Mouse (Mus musculus) myocyte (in vitro differentiated cells): ENCODE measurements at regions not wholly inside any gene's neighbourhood (a gene's known extent, or its start where the extent isn't known, plus 50 kb on each side); places are given as distances from the start of the nearest gene placed in this dataset.

ENCODE experiments used
- CEBPB ChIP-seq: IDR thresholded peaks from 2 replicates; pipeline ENCODE4 v1.6.1; 2011; ENCODE audit warnings: mild to moderate bottlenecking, moderate library complexity; ENCODE audit not compliant: poor library complexity, insufficient read depth, severe bottlenecking
- E2F4 ChIP-seq: IDR thresholded peaks from one replicate; pipeline ENCODE4 v1.6.1; 2011; ENCODE audit warnings: mild to moderate bottlenecking, control low read depth, moderate library complexity; ENCODE audit not compliant: insufficient read depth
- MAX ChIP-seq: IDR thresholded peaks from one replicate; pipeline ENCODE4 v1.6.1; 2011; ENCODE audit warnings: low read depth, mild to moderate bottlenecking, control low read depth
- MYOD1 ChIP-seq, 3 experiments: IDR thresholded peaks; one replicate each; pipeline ENCODE4 v1.6.1; 2011; ENCODE audit warnings: control low read depth in 2 of 3, low read depth in 2 of 3, mild to moderate bottlenecking in 2 of 3, moderate library complexity in 1 of 3; ENCODE audit not compliant: insufficient read length in 2 of 3, control insufficient read depth in 1 of 3
- MYOG ChIP-seq, 3 experiments: IDR thresholded peaks; one replicate each; pipeline ENCODE4 v1.6.1; 2011; ENCODE audit warnings: control low read depth in 2 of 3, low read depth in 2 of 3, mild to moderate bottlenecking in 2 of 3; ENCODE audit not compliant: insufficient read length in 2 of 3, control insufficient read depth in 1 of 3, insufficient read depth in 1 of 3
- POLR2A ChIP-seq: IDR thresholded peaks from one replicate; pipeline ENCODE4 v1.6.1; 2011; ENCODE audit warnings: low read depth, mild to moderate bottlenecking, control low read depth, moderate library complexity; ENCODE audit not compliant: insufficient read length
- POLR2AphosphoS2 ChIP-seq: IDR thresholded peaks from one replicate; pipeline ENCODE4 v1.6.1; 2011; ENCODE audit warnings: low read depth, control low read depth; ENCODE audit not compliant: insufficient read length
- REST ChIP-seq: IDR thresholded peaks from one replicate; pipeline ENCODE4 v1.6.1; 2011; ENCODE audit warnings: mild to moderate bottlenecking, control low read depth, moderate library complexity; ENCODE audit not compliant: insufficient read depth, insufficient read length
- TCF12 ChIP-seq: IDR thresholded peaks from one replicate; pipeline ENCODE4 v1.6.1; 2011; ENCODE audit warnings: mild to moderate bottlenecking, control low read depth; ENCODE audit not compliant: poor library complexity, insufficient read depth, severe bottlenecking
- TCF3 ChIP-seq: IDR thresholded peaks from one replicate; pipeline ENCODE4 v1.6.1; 2011; ENCODE audit warnings: low read depth, control low read depth; ENCODE audit not compliant: insufficient read length
- USF1 ChIP-seq: IDR thresholded peaks from one replicate; pipeline ENCODE4 v1.6.1; 2011; ENCODE audit warnings: low read depth, mild to moderate bottlenecking, control low read depth, moderate library complexity

DNA sequence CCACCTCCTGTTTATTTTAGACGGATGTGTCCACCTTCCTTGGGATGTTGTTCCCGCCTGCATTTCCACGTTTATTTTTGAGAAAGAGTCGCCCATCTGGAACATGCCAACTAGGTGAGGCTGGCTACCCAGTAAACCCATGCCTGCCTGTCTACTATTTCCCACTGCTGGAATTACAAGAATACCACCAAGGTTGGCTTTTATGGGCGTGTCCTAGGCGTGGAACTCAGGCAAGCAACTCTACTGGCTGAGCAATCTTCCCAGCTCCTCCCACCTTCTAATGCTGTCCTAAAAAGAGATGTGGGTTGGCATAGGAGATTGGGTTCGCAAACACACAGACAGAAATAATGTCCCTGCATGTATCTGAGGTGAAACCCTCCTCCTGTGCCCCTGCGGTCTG is 135.1 kb downstream of the Lrrc30 start:
- TF ChIP-seq E2F4 (no peak), CEBPB (no peak), POLR2A (no peak), MAX (no peak), USF1 (no peak), MYOD1 (IDR thresholded peaks at IDR 0.05; ENCODE audit: control insufficient read depth in 1 of 3, insufficient read length in 2 of 3, low read depth in 2 of 3) (no peak), POLR2AphosphoS2 (no peak), REST (no peak), MYOG (IDR thresholded peaks at IDR 0.05; ENCODE audit: control insufficient read depth in 1 of 3, insufficient read depth in 1 of 3, insufficient read length in 2 of 3, low read depth in 2 of 3) (no peak), TCF12 (no peak), TCF3 (no peak)
